ENCODE assay signal across 25 mouse cellular contexts in genomic region chr12:9404981-9405380, GRCm38 (mm10).
DNase-seq lines count a peak whose midpoint lies in the region; ATAC-seq and TF ChIP-seq lines count a peak whose summit lies in the region.
"Had no signal": no experiment of that assay in that cellular context is flagged by ENCODE, and none has a peak within 500 bp of the region (broad histone marks: within the 10 kb centered on the region; RNA-seq: fewer than 3 reads in every experiment).

No protein-coding gene starts in this region.

- TF ChIP-seq POLR2A in limb, embryonic 14.5 days (IDR thresholded peaks at IDR 0.05; ENCODE audit: borderline replicate concordance, extremely low read depth, insufficient read depth, insufficient read length), result no peak

- peak overlapping the region; percentile 62; the same call in 1 of the 2 replicates for H3K27ac ChIP-seq in embryonic facial prominence, embryonic 13.5 days
- no peak overlapping the region for H3K27ac ChIP-seq in embryonic facial prominence, embryonic 10.5 days (replicated peaks)
- 0 out of 2 replicates have a peak overlapping the region, but pooled peaks have one; percentile 29 for H3K27ac ChIP-seq in limb, embryonic 14.5 days (replicated peaks; ENCODE audit: low read depth, low read length)
- H3K27ac ChIP-seq: embryonic facial prominence, embryonic 12.5 days; heart, adult 2 months; hindbrain, embryonic 13.5 days; neural tube, embryonic 13.5 days; stomach, embryonic 15.5 days had no signal

- no peak overlapping the region for H3K4me2 ChIP-seq in embryonic facial prominence, embryonic 13.5 days
- H3K4me2 ChIP-seq in limb, embryonic 14.5 days (replicated peaks; ENCODE audit: low read depth, low read length, severe bottlenecking), result no peak overlapping the region
- H3K4me2 ChIP-seq: embryonic facial prominence, embryonic 12.5 days; hindbrain, embryonic 13.5 days; liver, embryonic 11.5 days; neural tube, embryonic 13.5 days; stomach, embryonic 15.5 days had no signal

- H3K9me3 ChIP-seq in embryonic facial prominence, embryonic 13.5 days, result no peaks in the 10 kb centered on the region
- H3K9me3 ChIP-seq in embryonic facial prominence, embryonic 10.5 days, result no peaks in the 10 kb centered on the region
- H3K9me3 ChIP-seq in limb, embryonic 14.5 days (ENCODE audit: control insufficient read depth, low read length), result no peaks in the 10 kb centered on the region
- H3K9me3 ChIP-seq: embryonic facial prominence, embryonic 12.5 days; hindbrain, embryonic 13.5 days; neural tube, embryonic 13.5 days; stomach, embryonic 15.5 days had no signal

- ATAC-seq in embryonic facial prominence, embryonic 13.5 days (ENCODE audit: insufficient number of reproducible peaks, insufficient read depth, low FRiP score, low TSS enrichment, low read depth), result no peak
- ATAC-seq in limb, embryonic 14.5 days (ENCODE audit: low FRiP score, low read depth), result peak; percentile 71
- ATAC-seq: forebrain, embryonic 16.5 days; inflammation-experienced regulatory T-cells, adult 6 months; liver, postnatal 0 days; midbrain, embryonic 16.5 days had no signal

- H3K4me3 ChIP-seq in embryonic facial prominence, embryonic 13.5 days, result no peak overlapping the region
- no peak overlapping the region for H3K4me3 ChIP-seq in embryonic facial prominence, embryonic 10.5 days
- no peak overlapping the region for H3K4me3 ChIP-seq in limb, embryonic 14.5 days (replicated peaks; ENCODE audit: low read length)
- H3K4me3 ChIP-seq: embryonic facial prominence, embryonic 12.5 days; heart, adult 2 months; hindbrain, embryonic 13.5 days; myocyte; neural tube, embryonic 13.5 days; stomach, embryonic 15.5 days had no signal

- WGBS in embryonic facial prominence, embryonic 13.5 days, result 43% methylated on average over 7 of the region's 7 CpGs
- WGBS in embryonic facial prominence, embryonic 10.5 days, result 79% methylated on average over 7 of the region's 7 CpGs
- WGBS in limb, embryonic 14.5 days, result 40% methylated on average over 7 of the region's 7 CpGs

- no peak overlapping the region for H3K9ac ChIP-seq in embryonic facial prominence, embryonic 13.5 days
- no peak overlapping the region for H3K9ac ChIP-seq in limb, embryonic 14.5 days (ENCODE audit: low read depth, low read length, severe bottlenecking)
- H3K9ac ChIP-seq: embryonic facial prominence, embryonic 12.5 days; hindbrain, embryonic 13.5 days; liver, postnatal 0 days; neural tube, embryonic 13.5 days; stomach, embryonic 15.5 days had no signal

- no peaks in the 10 kb centered on the region for H3K36me3 ChIP-seq in embryonic facial prominence, embryonic 13.5 days
- H3K36me3 ChIP-seq in embryonic facial prominence, embryonic 10.5 days (replicated peaks), result no peaks in the 10 kb centered on the region
- no peaks in the 10 kb centered on the region for H3K36me3 ChIP-seq in limb, embryonic 14.5 days (ENCODE audit: control insufficient read depth, insufficient read depth, low read length)
- H3K36me3 ChIP-seq: embryonic facial prominence, embryonic 12.5 days; hindbrain, embryonic 13.5 days; neural tube, embryonic 13.5 days; stomach, embryonic 15.5 days had no signal

- H3K27me3 ChIP-seq in embryonic facial prominence, embryonic 13.5 days, result no peaks in the 10 kb centered on the region
- no peaks in the 10 kb centered on the region for H3K27me3 ChIP-seq in embryonic facial prominence, embryonic 10.5 days (replicated peaks; ENCODE audit: low read depth, poor library complexity, severe bottlenecking)
- no peaks in the 10 kb centered on the region for H3K27me3 ChIP-seq in limb, embryonic 14.5 days (ENCODE audit: control insufficient read depth, insufficient read depth, low read length)
- H3K27me3 ChIP-seq: embryonic facial prominence, embryonic 12.5 days; hindbrain, embryonic 13.5 days; neural tube, embryonic 13.5 days; stomach, embryonic 15.5 days had no signal

- DNase-seq in embryonic facial prominence, embryonic 10.5 days (ENCODE audit: low spot score), result no peak
- peak; percentile 3 for DNase-seq in layer of hippocampus, adult 8-10 months (ENCODE audit: low spot score in 2 of 2)
- no peak for DNase-seq in layer of hippocampus, adult 9-11 months
- DNase-seq in adipocyte (ENCODE audit: low spot score), result peak; percentile 15
- DNase-seq in limb, embryonic 14.5 days (ENCODE audit: low spot score), result peak; percentile 47
- no peak for DNase-seq in cerebellum, adult 9-10 months
- DNase-seq: adrenal gland, postnatal 25 days; cerebellum, postnatal 14 days; gastrocnemius, postnatal 25 days; heart, adult 2 months; kidney, adult 18-20 months; kidney, postnatal 4 days; liver, postnatal 0 days; thymus, adult 18-20 months; thymus, postnatal 4 days had no signal

- H3K4me1 ChIP-seq in embryonic facial prominence, embryonic 13.5 days, result peaks cover 9% of the 10 kb centered on the region
- no peaks in the 10 kb centered on the region for H3K4me1 ChIP-seq in embryonic facial prominence, embryonic 10.5 days
- peaks cover 9% of the 10 kb centered on the region for H3K4me1 ChIP-seq in limb, embryonic 14.5 days (ENCODE audit: control insufficient read depth, insufficient read depth, low read length)
- H3K4me1 ChIP-seq: embryonic facial prominence, embryonic 12.5 days; hindbrain, embryonic 13.5 days; neural tube, embryonic 13.5 days; stomach, embryonic 15.5 days had no signal

Comparison
In these comparisons a context has a peak if more than half of its experiments do, and no peak if none do; other contexts are left out.
1. DNase-seq: peak in layer of hippocampus, adult 8-10 months (2 of 2), adipocyte (single experiment) and limb, embryonic 14.5 days (single experiment); none in embryonic facial prominence, embryonic 10.5 days (single experiment), layer of hippocampus, adult 9-11 months (single experiment) and cerebellum, adult 9-10 months (single experiment).